Comparison of ENCODE assay signal across 7 mouse cellular contexts in genomic region chr11:30754486-30754854, GRCm38 (mm10). TPM values are rescaled to one million over a fixed set of nuclear protein-coding genes. Genes with fewer than 3 reads are reported as not detected.
A peak's percentile ranks its signal among the peaks of the same experiment; 100 is the strongest.
DNase-seq lines count a peak whose midpoint lies in the region; ATAC-seq and TF ChIP-seq lines count a peak whose summit lies in the region.
"Not testable (repeated sequence)": the region's sequence is repeated elsewhere in the genome, so short reads cannot be mapped to it uniquely, and the experiment has no call there.

No protein-coding gene starts in this region.

- 68% methylated on average over 4 of the region's 4 CpGs for WGBS in embryonic facial prominence, embryonic 12.5 days
- WGBS in forebrain, postnatal 0 days, result 54% methylated on average over 4 of the region's 4 CpGs
- 72% methylated on average over 4 of the region's 4 CpGs for WGBS in hindbrain, embryonic 11.5 days
- WGBS in kidney, embryonic 14.5 days, result 66% methylated on average over 4 of the region's 4 CpGs
- 68% methylated on average over 4 of the region's 4 CpGs for WGBS in liver, adult 2 months
- 68% methylated on average over 4 of the region's 4 CpGs for WGBS in midbrain, embryonic 10.5 days
- WGBS in neural tube, embryonic 14.5 days, result 72% methylated on average over 4 of the region's 4 CpGs

- H3K4me3 ChIP-seq in embryonic facial prominence, embryonic 12.5 days, result peak overlapping the region; percentile 59
- peak overlapping the region; percentile 64 for H3K4me3 ChIP-seq in forebrain, postnatal 0 days (ENCODE audit: low read depth, low read length)
- peak overlapping the region; percentile 48 for H3K4me3 ChIP-seq in hindbrain, embryonic 11.5 days (ENCODE audit: low read depth, low read length)
- H3K4me3 ChIP-seq in kidney, embryonic 14.5 days (ENCODE audit: low read length), result peak overlapping the region; percentile 59
- H3K4me3 ChIP-seq in liver, adult 2 months (ENCODE audit: insufficient read depth, low read depth, low read length), result peak overlapping the region; percentile 58; the same call in 1 of the 2 replicates
- peak overlapping the region; percentile 75 for H3K4me3 ChIP-seq in midbrain, embryonic 10.5 days
- peak overlapping the region; percentile 57 for H3K4me3 ChIP-seq in neural tube, embryonic 14.5 days (ENCODE audit: low read depth, low read length)

- not testable (repeated sequence) for TF ChIP-seq POLR2A in liver, adult 2 months (IDR thresholded peaks at IDR 0.05; ENCODE audit: extremely low read depth, insufficient read depth, low read length)

- H3K27ac ChIP-seq in embryonic facial prominence, embryonic 12.5 days; forebrain, postnatal 0 days (ENCODE audit: low read depth, low read length); hindbrain, embryonic 11.5 days (ENCODE audit: low read depth, low read length); kidney, embryonic 14.5 days (ENCODE audit: low read depth, low read length); liver, adult 2 months (replicated peaks; ENCODE audit: insufficient read depth, low read depth, low read length); neural tube, embryonic 14.5 days (ENCODE audit: low read depth, low read length): not testable (repeated sequence)
- H3K27ac ChIP-seq in midbrain, embryonic 10.5 days (replicated peaks), result peak overlapping the region; percentile 85

- not testable (repeated sequence) for H3K36me3 ChIP-seq in embryonic facial prominence, embryonic 12.5 days; forebrain, postnatal 0 days (ENCODE audit: insufficient read depth); hindbrain, embryonic 11.5 days (ENCODE audit: control insufficient read depth, insufficient read depth, low read length); kidney, embryonic 14.5 days (ENCODE audit: control insufficient read depth, insufficient read depth, low read length); liver, adult 2 months (ENCODE audit: control insufficient read depth, insufficient read depth, low read length); midbrain, embryonic 10.5 days; neural tube, embryonic 14.5 days (ENCODE audit: control insufficient read depth, insufficient read depth, low read length)

- not testable (repeated sequence) for H3K4me1 ChIP-seq in embryonic facial prominence, embryonic 12.5 days; forebrain, postnatal 0 days (ENCODE audit: insufficient read depth); hindbrain, embryonic 11.5 days (replicated peaks; ENCODE audit: control insufficient read depth, insufficient read depth, low read length); kidney, embryonic 14.5 days (ENCODE audit: control insufficient read depth, insufficient read depth, low read length); liver, adult 2 months (ENCODE audit: control insufficient read depth, insufficient read depth, low read length); neural tube, embryonic 14.5 days (ENCODE audit: control insufficient read depth, insufficient read depth, low read length)
- peaks cover 24% of the 10 kb centered on the region for H3K4me1 ChIP-seq in midbrain, embryonic 10.5 days

- DNase-seq in forebrain, postnatal 0 days; hindbrain, embryonic 11.5 days (ENCODE audit: low spot score); liver, adult 2 months (ENCODE audit: extremely low read depth, low read depth, low spot score); midbrain, embryonic 10.5 days (ENCODE audit: low spot score): not testable (repeated sequence)

- not testable (repeated sequence) for H3K9me3 ChIP-seq in embryonic facial prominence, embryonic 12.5 days; forebrain, postnatal 0 days (ENCODE audit: low read length); hindbrain, embryonic 11.5 days (ENCODE audit: control insufficient read depth, low read length); kidney, embryonic 14.5 days (ENCODE audit: control insufficient read depth, low read length); midbrain, embryonic 10.5 days (replicated peaks); neural tube, embryonic 14.5 days (ENCODE audit: control insufficient read depth, low read length)

- TF ChIP-seq CTCF in forebrain, postnatal 0 days (IDR thresholded peaks at IDR 0.05; ENCODE audit: low read depth); liver, adult 2 months (IDR thresholded peaks at IDR 0.05; ENCODE audit: low read depth, low read length): not testable (repeated sequence)

- not testable (repeated sequence) for ATAC-seq in embryonic facial prominence, embryonic 12.5 days (ENCODE audit: insufficient number of reproducible peaks, insufficient read depth, low FRiP score, low TSS enrichment); forebrain, postnatal 0 days; hindbrain, embryonic 11.5 days (ENCODE audit: low FRiP score); kidney, embryonic 14.5 days (ENCODE audit: low FRiP score, low TSS enrichment); neural tube, embryonic 14.5 days (ENCODE audit: low read depth)

- peak overlapping the region; percentile 98 for H3K4me2 ChIP-seq in embryonic facial prominence, embryonic 12.5 days (replicated peaks)
- peak overlapping the region; percentile 94 for H3K4me2 ChIP-seq in forebrain, postnatal 0 days (ENCODE audit: low read depth)
- H3K4me2 ChIP-seq in hindbrain, embryonic 11.5 days (replicated peaks; ENCODE audit: low read depth, low read length), result peak overlapping the region; percentile 95
- peak overlapping the region; percentile 99 for H3K4me2 ChIP-seq in kidney, embryonic 14.5 days (replicated peaks; ENCODE audit: low read depth, low read length)
- H3K4me2 ChIP-seq in neural tube, embryonic 14.5 days (ENCODE audit: low read depth, low read length), result peak overlapping the region; percentile 98

- peaks cover 11% of the 10 kb centered on the region; the same call in 1 of the 2 replicates for H3K27me3 ChIP-seq in embryonic facial prominence, embryonic 12.5 days
- not testable (repeated sequence) for H3K27me3 ChIP-seq in forebrain, postnatal 0 days (ENCODE audit: insufficient read depth, low read length); hindbrain, embryonic 11.5 days (ENCODE audit: control insufficient read depth, insufficient read depth, low read length); liver, adult 2 months (ENCODE audit: control insufficient read depth, insufficient read depth, low read length); neural tube, embryonic 14.5 days (ENCODE audit: control insufficient read depth, insufficient read depth, low read length)
- peaks cover 11% of the 10 kb centered on the region for H3K27me3 ChIP-seq in kidney, embryonic 14.5 days (ENCODE audit: control insufficient read depth, insufficient read depth, low read length)
- H3K27me3 ChIP-seq in midbrain, embryonic 10.5 days (ENCODE audit: low read depth, poor library complexity, severe bottlenecking), result peaks cover 47% of the 10 kb centered on the region

- H3K9ac ChIP-seq in embryonic facial prominence, embryonic 12.5 days, result peak overlapping the region; percentile 74
- peak overlapping the region; percentile 68 for H3K9ac ChIP-seq in forebrain, postnatal 0 days
- H3K9ac ChIP-seq in hindbrain, embryonic 11.5 days (ENCODE audit: low read depth, low read length), result peak overlapping the region; percentile 60
- peak overlapping the region; percentile 67; the same call in 1 of the 2 replicates for H3K9ac ChIP-seq in kidney, embryonic 14.5 days (ENCODE audit: low read depth, low read length)
- peak overlapping the region; percentile 59 for H3K9ac ChIP-seq in liver, adult 2 months (ENCODE audit: low read depth, low read length)
- H3K9ac ChIP-seq in neural tube, embryonic 14.5 days (replicated peaks; ENCODE audit: low read depth, low read length), result peak overlapping the region; percentile 64

- H3K79me2 ChIP-seq in liver, adult 2 months (ENCODE audit: control insufficient read depth, insufficient read depth, low read length), result not testable (repeated sequence)

RNA-seq across cellular contexts. Expression of gene Psme4, which starts 17.1 kb away (rescaled TPM):
- polyA plus RNA-seq in embryonic facial prominence, embryonic 12.5 days (2016; fragmentation: Nextera tagmentation; extraction: Ambion mirVana), result 29.7 and 29.8 TPM in 2 replicates
- total RNA-seq in forebrain, postnatal 0 days (2014; rRNA removed), result 50.9 and 57.4 TPM in 2 replicates
- 6.1 and 7.8 TPM in 2 replicates for polyA plus RNA-seq in forebrain, postnatal 0 days (2015; fragmentation: Nextera tagmentation; extraction: Ambion mirVana)
- polyA plus RNA-seq in hindbrain, embryonic 11.5 days (2014; fragmentation: Nextera tagmentation; extraction: Ambion mirVana), result 36.8 and 48.5 TPM in 2 replicates
- 34.0 and 35.5 TPM in 2 replicates for polyA plus RNA-seq in kidney, embryonic 14.5 days (2014; fragmentation: Nextera tagmentation; extraction: Ambion mirVana)
- 71.4 and 77.8 TPM in 2 replicates for total RNA-seq in liver, adult 2 months (2014; rRNA removed)
- polyA plus RNA-seq in liver, adult 2 months (2012; rRNA removed), result 10.7 and 10.9 TPM in 2 replicates
- polyA plus RNA-seq in midbrain, embryonic 10.5 days (2016; fragmentation: Nextera tagmentation; extraction: Ambion mirVana), result 20.7 and 22.4 TPM in 2 replicates
- polyA plus RNA-seq in neural tube, embryonic 14.5 days (2014; fragmentation: Nextera tagmentation; extraction: Ambion mirVana), result 27.2 and 28.1 TPM in 2 replicates
